Mouse (Mus musculus) neutrophil, adult 5-6 weeks (primary cell): ENCODE measurements around the gene Cisd1. TPM values are rescaled to one million over a fixed set of nuclear protein-coding genes. Genes with fewer than 3 reads are reported as not detected.

Source experiments
- ATAC-seq: fragments of 151-379, 151-347 bp; 2 replicates; pipeline ENCODE4 v1.8.0; 2017; ENCODE audit warnings: mild to moderate bottlenecking, moderate TSS enrichment; ENCODE audit not compliant: insufficient number of reproducible peaks, poor library complexity, low FRiP score, severe bottlenecking; ENCODE audit errors: extremely low read depth
- total RNA-seq: library from RNA; stranded (forward); fragments of 200-1000 nt; gene quantifications from 2 replicates; pipeline ENCODE4 v1.2.3, GENCODE M21; 2017

Gene Cisd1
- total RNA-seq, 1 experiment from 2014 or later = 4.7 TPM

- ATAC-seq = no peak
These were observed 9.1 kb upstream of the Cisd1 start for GRCm38 (mm10) chr10:71353850-71354249.

DNA sequence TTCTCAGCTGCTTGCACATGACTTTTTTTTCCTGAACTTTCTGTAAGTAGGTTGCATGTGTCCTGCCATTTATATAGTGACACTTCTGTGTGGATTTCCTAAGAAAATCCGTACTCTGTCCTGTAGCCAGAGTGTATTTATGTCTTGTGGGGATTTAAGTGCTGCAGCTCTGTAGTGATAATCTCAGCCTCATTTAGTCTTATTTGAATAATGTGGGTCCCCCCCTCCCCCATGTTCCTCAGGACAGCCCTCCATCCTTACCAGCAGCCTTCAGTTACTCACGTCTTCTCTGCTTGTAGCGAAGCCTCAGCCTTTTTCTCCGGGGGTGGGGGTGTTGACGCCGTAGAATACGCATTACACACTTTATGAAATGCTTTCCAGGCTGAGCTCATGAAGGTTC, 6.5 kb upstream of the Cisd1 start:
- ATAC-seq = no peak

GRCm38 (mm10) chr10:71349290-71349689, 4.5 kb upstream of the Cisd1 start:
- ATAC-seq = no peak

DNA sequence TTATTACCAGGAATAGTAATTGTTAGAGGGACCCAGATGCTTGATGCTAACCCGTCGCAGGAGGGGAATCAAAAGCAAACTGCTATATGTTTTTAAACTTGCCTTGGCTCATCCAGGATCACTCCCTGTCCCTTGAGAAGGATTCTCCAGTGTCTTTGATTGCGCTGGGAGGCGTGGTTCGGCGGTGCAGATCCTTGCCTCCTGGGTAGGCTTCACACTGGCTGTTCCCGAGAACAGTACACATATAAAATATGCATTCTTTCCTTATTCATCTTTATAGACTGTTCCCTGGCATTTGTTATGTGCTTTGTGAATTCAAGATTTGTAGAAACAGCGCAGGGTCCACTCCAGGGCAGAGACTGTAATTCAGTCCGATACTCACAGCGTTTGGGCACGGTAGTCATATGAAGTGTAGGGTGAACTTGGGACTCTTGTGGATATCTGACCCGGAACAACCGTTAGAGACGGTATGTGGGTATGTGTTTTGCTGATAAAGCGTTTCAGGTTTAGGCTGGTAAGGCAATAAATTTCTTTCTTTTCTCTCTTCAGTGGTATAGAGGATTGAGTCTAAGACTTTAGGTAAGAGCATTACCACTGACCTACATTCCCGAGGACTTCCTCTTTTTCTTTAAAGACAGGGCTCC, 4.0 kb upstream of the Cisd1 start:
- ATAC-seq = no peak

- ATAC-seq = no peak
These were observed 3.3 kb upstream of the Cisd1 start for GRCm38 (mm10) chr10:71347964-71348636.

- peak; percentile 76 for ATAC-seq
These were observed 2.8 kb upstream of the Cisd1 start, which contains the start of gene Ipmk for GRCm38 (mm10) chr10:71347509-71347949. Ipmk (plus strand) TSS chr10:71347763.

GRCm38 (mm10) chr10:71346722-71347508, 2.2 kb upstream of the Cisd1 start:
- ATAC-seq = no peak; the same call in 1 of the 2 replicates

DNA sequence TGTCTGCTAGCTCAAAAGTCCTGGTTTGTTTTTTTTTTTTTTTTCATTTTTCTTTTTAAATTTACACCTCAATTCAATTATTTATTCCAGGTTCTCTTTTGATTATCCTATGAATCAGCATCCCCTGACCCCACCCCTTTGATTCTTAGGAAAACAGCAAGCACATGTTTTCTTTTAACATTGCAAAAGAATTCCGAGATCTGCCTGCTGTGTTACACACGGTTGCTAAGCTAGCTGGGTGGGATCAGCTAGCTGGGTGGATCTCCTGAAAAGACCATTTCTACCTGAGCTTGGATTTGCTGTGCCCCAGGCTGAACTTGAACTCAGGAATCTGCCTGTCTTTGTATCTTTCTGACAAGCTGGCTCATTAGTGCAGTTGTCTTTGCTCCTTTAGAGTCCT, 1.4 kb upstream of the Cisd1 start:
- no peak for ATAC-seq

GRCm38 (mm10) chr10:71343567-71344265, 1.0 kb downstream of the Cisd1 start:
- ATAC-seq = no peak

DNA sequence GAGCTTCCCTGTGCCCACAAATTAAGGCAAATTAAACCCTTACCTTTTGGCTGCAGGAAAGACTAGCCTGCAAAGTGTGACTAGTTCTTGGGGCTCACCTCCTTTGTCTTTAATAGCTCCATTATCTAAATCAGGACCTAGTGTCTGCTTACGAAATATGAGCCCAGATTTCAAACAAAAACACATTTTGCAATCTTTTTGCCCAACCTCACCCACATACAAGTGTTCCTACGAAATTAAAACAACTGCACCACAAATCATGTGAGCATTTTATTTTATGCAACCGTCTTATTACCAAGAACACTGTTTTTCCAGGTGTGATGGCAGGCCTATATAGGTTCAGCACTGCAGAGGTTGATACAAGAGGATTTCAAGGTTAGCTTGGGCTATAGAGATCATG, 1.6 kb downstream of the Cisd1 start:
- no peak for ATAC-seq

GRCm38 (mm10) chr10:71342030-71342805, 2.5 kb downstream of the Cisd1 start:
- no peak; the same call in 1 of the 2 replicates for ATAC-seq

DNA sequence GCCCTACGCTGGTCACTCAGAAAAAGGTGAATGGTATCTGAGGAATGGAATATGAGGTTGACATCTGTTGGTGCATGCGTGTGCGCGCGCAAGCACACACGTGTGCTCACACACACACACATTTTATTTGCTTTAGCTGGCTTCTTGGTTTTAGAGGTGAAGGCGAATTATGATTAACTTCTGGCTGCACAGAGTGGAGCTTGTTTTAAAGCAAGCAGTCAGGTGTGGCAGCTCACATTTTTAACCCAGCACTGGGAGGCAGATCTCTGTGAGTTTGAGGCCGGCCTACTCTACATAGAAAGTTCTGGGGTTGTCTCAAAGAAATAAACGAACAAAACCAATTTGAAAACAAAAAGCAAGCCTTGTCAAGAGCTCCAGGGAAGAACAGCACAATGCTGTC, 3.5 kb downstream of the Cisd1 start:
- ATAC-seq = no peak

DNA sequence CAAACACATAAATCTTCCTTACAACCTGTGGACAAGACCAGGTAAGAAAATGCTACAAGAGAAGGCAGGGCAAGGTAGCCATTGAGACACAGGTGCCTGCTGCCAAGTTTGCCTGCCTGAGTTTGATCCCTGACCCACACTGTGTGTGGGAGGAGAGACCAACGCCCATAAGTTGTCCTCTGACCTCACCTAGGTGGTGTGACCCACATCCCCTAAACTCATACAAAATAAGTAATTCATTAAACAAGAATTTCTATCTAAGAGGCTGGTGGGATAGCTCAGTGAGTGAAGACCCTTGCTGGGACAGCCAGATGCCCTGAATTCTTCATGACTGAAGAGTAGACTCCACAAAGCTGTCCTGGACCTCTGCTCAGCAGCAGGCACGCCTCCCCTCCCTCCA, 4.6 kb downstream of the Cisd1 start:
- no peak for ATAC-seq

DNA sequence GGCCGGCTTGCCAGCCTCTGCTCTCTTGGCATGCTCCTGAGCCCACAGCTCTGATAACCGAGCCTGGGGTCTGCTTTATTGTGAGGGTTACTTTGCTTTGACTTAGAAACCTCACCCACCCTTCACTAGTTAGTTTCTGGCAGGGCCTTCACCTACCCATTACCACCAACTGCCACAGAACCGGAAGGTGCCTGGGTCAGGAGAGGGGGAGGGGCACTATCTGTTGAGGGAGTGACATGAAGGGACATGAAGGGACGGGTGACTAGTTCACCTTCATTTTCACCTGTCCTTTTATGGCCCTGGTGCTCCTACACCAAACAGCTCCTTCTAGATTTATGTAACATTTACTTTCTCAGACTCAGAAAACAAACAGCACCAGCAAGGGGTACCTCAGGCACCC, 5.3 kb downstream of the Cisd1 start:
- no peak for ATAC-seq

GRCm38 (mm10) chr10:71338156-71338905, 6.4 kb downstream of the Cisd1 start:
- no peak for ATAC-seq

DNA sequence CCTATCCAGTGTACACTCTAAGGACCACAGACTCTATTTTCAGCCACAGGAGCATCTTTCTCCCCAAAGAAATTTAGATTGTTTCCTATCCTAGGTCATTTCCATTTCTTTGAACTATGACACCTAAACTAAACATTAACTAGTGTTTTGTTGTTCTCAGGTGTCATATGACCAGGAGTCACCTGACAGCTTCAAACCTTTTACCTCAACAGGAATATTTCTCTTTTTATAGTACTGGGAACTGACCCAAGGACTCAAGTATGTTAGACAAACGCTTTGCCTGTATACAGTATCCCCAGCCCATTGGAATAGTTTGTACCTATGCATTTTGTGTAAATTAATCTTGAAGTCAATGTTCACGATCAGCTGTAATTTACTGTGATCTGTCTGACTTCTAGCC, 7.0 kb downstream of the Cisd1 start:
- ATAC-seq = no peak

DNA sequence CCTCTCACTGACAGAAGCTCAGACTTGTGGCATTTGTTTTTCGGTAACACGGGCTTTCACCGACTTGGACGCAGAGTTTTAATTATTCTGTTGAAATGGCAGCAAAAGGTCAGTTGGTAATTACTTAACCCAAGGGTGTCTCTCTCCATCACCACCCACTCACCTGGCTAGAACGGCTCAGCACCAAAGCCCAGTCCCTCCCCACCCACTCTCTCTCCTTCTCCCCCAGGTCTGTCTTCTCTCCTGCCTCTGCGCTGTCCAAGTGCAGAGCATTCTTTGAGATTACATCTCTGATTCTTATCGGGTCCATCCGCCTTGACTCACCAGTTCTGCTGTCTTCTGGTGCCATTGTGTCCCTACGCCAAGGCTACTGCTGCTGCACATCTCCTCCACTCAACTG, 11.9 kb downstream of the Cisd1 start:
- ATAC-seq = no peak

- ATAC-seq = no peak
These were observed 12.4 kb downstream of the Cisd1 start for GRCm38 (mm10) chr10:71332376-71332775.
